ENCODE assay signal across 26 mouse cellular contexts in the genomic region with DNA sequence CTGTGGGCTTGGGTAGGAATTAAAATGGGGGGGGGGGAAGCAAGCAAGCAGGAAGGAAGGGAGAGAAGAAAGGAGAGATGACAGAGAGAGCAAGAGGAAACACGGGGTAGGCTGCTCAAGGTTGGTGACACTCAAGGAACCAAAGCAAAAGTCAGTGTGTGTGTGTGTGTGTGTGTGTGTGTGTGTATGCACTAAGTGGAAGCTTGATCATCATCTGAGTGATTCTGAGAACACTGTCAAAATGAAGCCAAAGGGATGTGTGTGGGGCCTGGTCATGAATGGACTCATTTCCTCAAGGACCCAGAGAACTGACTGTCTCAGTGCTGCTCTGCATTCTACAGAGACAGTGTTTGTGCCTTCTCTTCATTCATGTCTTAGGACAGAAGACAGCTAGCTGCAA.
DNase-seq lines count a peak whose midpoint lies in the region; ATAC-seq and TF ChIP-seq lines count a peak whose summit lies in the region.
"Had no signal": no experiment of that assay in that cellular context is flagged by ENCODE, and none has a peak within 500 bp of the region (broad histone marks: within the 10 kb centered on the region; RNA-seq: fewer than 3 reads in every experiment).

No protein-coding gene starts in this region.

- H3K4me2 ChIP-seq in heart, embryonic 12.5 days = no peak overlapping the region
- H3K4me2 ChIP-seq: embryonic facial prominence, embryonic 12.5 days; heart, embryonic 11.5 days; hindbrain, embryonic 14.5 days; limb, embryonic 12.5 days; midbrain, embryonic 15.5 days had no signal

- H3K4me3 ChIP-seq in heart, embryonic 10.5 days = no peak overlapping the region
- H3K4me3 ChIP-seq in heart, embryonic 12.5 days = no peak overlapping the region
- H3K4me3 ChIP-seq in thymus, adult 2 months (ENCODE audit: control insufficient read depth, insufficient read depth, low read length) = no peak overlapping the region
- no peak overlapping the region for H3K4me3 ChIP-seq in limb, embryonic 10.5 days
- H3K4me3 ChIP-seq: embryonic facial prominence, embryonic 12.5 days; limb, embryonic 12.5 days; midbrain, embryonic 15.5 days had no signal

- TF ChIP-seq CTCF in thymus, adult 2 months (IDR thresholded peaks at IDR 0.05; ENCODE audit: borderline replicate concordance, control insufficient read depth, extremely low read depth, insufficient read depth, low read length, poor library complexity) = no peak

- peaks cover 19% of the 10 kb centered on the region for H3K4me1 ChIP-seq in heart, embryonic 10.5 days
- peaks cover 11% of the 10 kb centered on the region for H3K4me1 ChIP-seq in heart, embryonic 12.5 days (replicated peaks)
- peaks cover 7% of the 10 kb centered on the region for H3K4me1 ChIP-seq in thymus, adult 2 months (replicated peaks; ENCODE audit: control insufficient read depth, insufficient read depth, low read length)
- peaks cover 12% of the 10 kb centered on the region for H3K4me1 ChIP-seq in limb, embryonic 10.5 days

- H3K27ac ChIP-seq in heart, embryonic 10.5 days = peak overlapping the region; percentile 69; the same call in 1 of the 2 replicates
- no peak overlapping the region for H3K27ac ChIP-seq in heart, embryonic 12.5 days (ENCODE audit: poor library complexity, severe bottlenecking)
- no peak overlapping the region for H3K27ac ChIP-seq in thymus, adult 2 months (ENCODE audit: control insufficient read depth, insufficient read depth, low read length)
- H3K27ac ChIP-seq in limb, embryonic 10.5 days = no peak overlapping the region; the same call in 1 of the 2 replicates
- H3K27ac ChIP-seq: embryonic facial prominence, embryonic 12.5 days; hindbrain, embryonic 14.5 days; limb, embryonic 12.5 days; midbrain, embryonic 15.5 days had no signal

- no peaks in the 10 kb centered on the region for H3K27me3 ChIP-seq in heart, embryonic 10.5 days (ENCODE audit: insufficient read depth, poor library complexity, severe bottlenecking)
- no peaks in the 10 kb centered on the region for H3K27me3 ChIP-seq in heart, embryonic 12.5 days (replicated peaks)
- no peaks in the 10 kb centered on the region for H3K27me3 ChIP-seq in thymus, adult 2 months (ENCODE audit: control insufficient read depth, insufficient read depth, low read length)
- no peaks in the 10 kb centered on the region for H3K27me3 ChIP-seq in limb, embryonic 10.5 days (ENCODE audit: low read depth, poor library complexity, severe bottlenecking)
- H3K27me3 ChIP-seq: embryonic facial prominence, embryonic 12.5 days; limb, embryonic 12.5 days; midbrain, embryonic 15.5 days had no signal

- 88% methylated on average over 1 of the region's 1 CpGs for WGBS in heart, embryonic 10.5 days
- 86% methylated on average over 1 of the region's 1 CpGs for WGBS in heart, embryonic 12.5 days
- 14% methylated on average over 1 of the region's 1 CpGs for WGBS in thymus, adult 2 months
- WGBS in limb, embryonic 10.5 days = 100% methylated on average over 1 of the region's 1 CpGs

- TF ChIP-seq POLR2A in thymus, adult 2 months (IDR thresholded peaks at IDR 0.05; ENCODE audit: control insufficient read depth, extremely low read depth, insufficient read depth, low read length, poor library complexity) = no peak

- H3K36me3 ChIP-seq in heart, embryonic 10.5 days = no peaks in the 10 kb centered on the region
- H3K36me3 ChIP-seq in heart, embryonic 12.5 days = no peaks in the 10 kb centered on the region
- no peaks in the 10 kb centered on the region for H3K36me3 ChIP-seq in thymus, adult 2 months (ENCODE audit: control insufficient read depth, insufficient read depth, low read length)
- no peaks in the 10 kb centered on the region for H3K36me3 ChIP-seq in limb, embryonic 10.5 days
- H3K36me3 ChIP-seq: embryonic facial prominence, embryonic 12.5 days; limb, embryonic 12.5 days; midbrain, embryonic 15.5 days had no signal

- no peak for ATAC-seq in heart, embryonic 12.5 days (ENCODE audit: insufficient number of reproducible peaks, low FRiP score)
- ATAC-seq: forebrain, embryonic 14.5 days; intestine, postnatal 0 days; lung, postnatal 0 days; midbrain, embryonic 15.5 days had no signal

- H3K9ac ChIP-seq in heart, embryonic 12.5 days = no peak overlapping the region
- H3K9ac ChIP-seq: embryonic facial prominence, embryonic 12.5 days; hindbrain, embryonic 14.5 days; limb, embryonic 12.5 days; midbrain, embryonic 15.5 days had no signal

- no peaks in the 10 kb centered on the region for H3K9me3 ChIP-seq in heart, embryonic 10.5 days
- no peaks in the 10 kb centered on the region for H3K9me3 ChIP-seq in heart, embryonic 12.5 days (replicated peaks)
- no peaks in the 10 kb centered on the region for H3K9me3 ChIP-seq in limb, embryonic 10.5 days (replicated peaks)
- H3K9me3 ChIP-seq: embryonic facial prominence, embryonic 12.5 days; limb, embryonic 12.5 days; midbrain, embryonic 15.5 days had no signal

- DNase-seq in heart, embryonic 10.5 days (ENCODE audit: low spot score) = no peak
- DNase-seq in thymus, postnatal 0 days (ENCODE audit: low spot score) = peak; percentile 27
- no peak for DNase-seq in thymus, adult 2 months
- peak; percentile 23 for DNase-seq in limb, embryonic 10.5 days (ENCODE audit: low spot score)
- DNase-seq in naive thymus-derived CD4-positive, alpha-beta T cell, adult 2 months (ENCODE audit: low read depth) = peak; percentile 81
- no peak for DNase-seq in ovary, postnatal 10 days (ENCODE audit: low spot score)
- DNase-seq: adrenal gland, adult 8-10 months; cerebellum, adult 8-10 months; embryo, embryonic 11 days; gastrocnemius, postnatal 14 days; heart, adult 11 months; kidney, postnatal 14 days; layer of hippocampus, adult 9-11 months; lung, adult 18-20 months; lung, postnatal 4 days; right cerebral cortex, adult 18-20 months; spleen, adult 18-20 months had no signal

Comparison
In these comparisons a context has a peak if more than half of its experiments do, and no peak if none do; other contexts are left out.
1. DNase-seq: peak in thymus, postnatal 0 days (single experiment), limb, embryonic 10.5 days (single experiment) and naive thymus-derived CD4-positive, alpha-beta T cell, adult 2 months (single experiment); none in heart, embryonic 10.5 days (single experiment), thymus, adult 2 months (single experiment) and ovary, postnatal 10 days (single experiment).